In genomic region chr12:80838271-80838670, GRCm38 (mm10) we compare ENCODE assay signal across 19 mouse cellular contexts. TPM values are rescaled to one million over a fixed set of nuclear protein-coding genes. Genes with fewer than 3 reads are reported as not detected.
DNase-seq lines count a peak whose midpoint lies in the region; ATAC-seq and TF ChIP-seq lines count a peak whose summit lies in the region.
"Had no signal": no experiment of that assay in that cellular context is flagged by ENCODE, and none has a peak within 500 bp of the region (broad histone marks: within the 10 kb centered on the region; RNA-seq: fewer than 3 reads in every experiment).

No protein-coding gene starts in this region.

- 0 out of 2 replicates have a peak overlapping the region, but pooled peaks have one; percentile 17 for H3K27ac ChIP-seq in embryonic facial prominence, embryonic 15.5 days (replicated peaks)
- no peak overlapping the region for H3K27ac ChIP-seq in embryonic facial prominence, embryonic 10.5 days (replicated peaks)
- peak overlapping the region; percentile 15 for H3K27ac ChIP-seq in kidney, embryonic 15.5 days
- H3K27ac ChIP-seq in lung, postnatal 0 days (ENCODE audit: low read length) = peak overlapping the region; percentile 54; the same call in 1 of the 2 replicates
- peak overlapping the region; percentile 74 for H3K27ac ChIP-seq in macrophage
- H3K27ac ChIP-seq: forebrain, embryonic 12.5 days; heart, embryonic 13.5 days; hindbrain, embryonic 13.5 days; hindbrain, postnatal 0 days had no signal

- no peaks in the 10 kb centered on the region for H3K27me3 ChIP-seq in embryonic facial prominence, embryonic 15.5 days
- H3K27me3 ChIP-seq in embryonic facial prominence, embryonic 10.5 days (replicated peaks; ENCODE audit: low read depth, poor library complexity, severe bottlenecking) = no peaks in the 10 kb centered on the region
- no peaks in the 10 kb centered on the region for H3K27me3 ChIP-seq in kidney, embryonic 15.5 days
- no peaks in the 10 kb centered on the region for H3K27me3 ChIP-seq in lung, postnatal 0 days (replicated peaks; ENCODE audit: insufficient read depth, low read length)
- H3K27me3 ChIP-seq: forebrain, embryonic 12.5 days; heart, embryonic 13.5 days; hindbrain, embryonic 13.5 days had no signal

- H3K4me1 ChIP-seq in embryonic facial prominence, embryonic 15.5 days = peaks cover 15% of the 10 kb centered on the region; the same call in 1 of the 2 replicates
- H3K4me1 ChIP-seq in embryonic facial prominence, embryonic 10.5 days = peaks cover 1% of the 10 kb centered on the region
- H3K4me1 ChIP-seq in kidney, embryonic 15.5 days = peaks cover 19% of the 10 kb centered on the region
- peaks cover 38% of the 10 kb centered on the region; the same call in 1 of the 2 replicates for H3K4me1 ChIP-seq in lung, postnatal 0 days (ENCODE audit: insufficient read depth, low read depth, low read length)

- H3K9me3 ChIP-seq in embryonic facial prominence, embryonic 15.5 days (replicated peaks) = no peaks in the 10 kb centered on the region
- no peaks in the 10 kb centered on the region for H3K9me3 ChIP-seq in embryonic facial prominence, embryonic 10.5 days
- no peaks in the 10 kb centered on the region for H3K9me3 ChIP-seq in kidney, embryonic 15.5 days (replicated peaks)
- no peaks in the 10 kb centered on the region for H3K9me3 ChIP-seq in lung, postnatal 0 days (ENCODE audit: low read length)
- H3K9me3 ChIP-seq: forebrain, embryonic 12.5 days; heart, embryonic 13.5 days; hindbrain, embryonic 13.5 days had no signal

- H3K79me2 ChIP-seq in macrophage (ENCODE audit: inconsistent target) = peaks cover 93% of the 10 kb centered on the region

- no peak for TF ChIP-seq EP300 in lung, postnatal 0 days (IDR thresholded peaks at IDR 0.05)

- no peak overlapping the region for H3K4me3 ChIP-seq in embryonic facial prominence, embryonic 15.5 days (replicated peaks)
- no peak overlapping the region for H3K4me3 ChIP-seq in embryonic facial prominence, embryonic 10.5 days
- H3K4me3 ChIP-seq in kidney, embryonic 15.5 days (replicated peaks) = no peak overlapping the region
- H3K4me3 ChIP-seq in lung, postnatal 0 days (ENCODE audit: low read depth, low read length) = no peak overlapping the region
- H3K4me3 ChIP-seq in macrophage (ENCODE audit: inconsistent target) = no peak overlapping the region
- H3K4me3 ChIP-seq: forebrain, embryonic 12.5 days; heart, embryonic 13.5 days; hindbrain, embryonic 13.5 days had no signal

- TF ChIP-seq CTCF in lung, postnatal 0 days (IDR thresholded peaks at IDR 0.05) = no peak

- no peaks in the 10 kb centered on the region for H3K36me3 ChIP-seq in embryonic facial prominence, embryonic 15.5 days
- H3K36me3 ChIP-seq in embryonic facial prominence, embryonic 10.5 days (replicated peaks) = no peaks in the 10 kb centered on the region
- H3K36me3 ChIP-seq in kidney, embryonic 15.5 days = no peaks in the 10 kb centered on the region
- H3K36me3 ChIP-seq in lung, postnatal 0 days (ENCODE audit: insufficient read depth, low read length) = no peaks in the 10 kb centered on the region
- no peaks in the 10 kb centered on the region for H3K36me3 ChIP-seq in macrophage (ENCODE audit: inconsistent target)
- H3K36me3 ChIP-seq: forebrain, embryonic 12.5 days; heart, embryonic 13.5 days; hindbrain, embryonic 13.5 days had no signal

- no peak overlapping the region for H3K9ac ChIP-seq in embryonic facial prominence, embryonic 15.5 days
- H3K9ac ChIP-seq in kidney, embryonic 15.5 days = no peak overlapping the region
- no peak overlapping the region for H3K9ac ChIP-seq in lung, postnatal 0 days (replicated peaks; ENCODE audit: low read depth)
- H3K9ac ChIP-seq: forebrain, embryonic 12.5 days; heart, embryonic 13.5 days; hindbrain, embryonic 13.5 days had no signal

- DNase-seq in embryonic facial prominence, embryonic 10.5 days (ENCODE audit: low spot score) = no peak
- DNase-seq in kidney, postnatal 25 days = no peak
- DNase-seq in lung, postnatal 0 days (ENCODE audit: low spot score) = no peak
- DNase-seq in lung, adult 18-20 months = no peak
- DNase-seq: adrenal gland, postnatal 14 days; B cell, adult 2 months; cerebellum, adult 2 months; cerebellum, postnatal 10 days; gastrocnemius, postnatal 10 days had no signal

- ATAC-seq in embryonic facial prominence, embryonic 15.5 days (ENCODE audit: insufficient number of reproducible peaks, low FRiP score, low TSS enrichment, low read depth) = no peak
- ATAC-seq in kidney, embryonic 15.5 days (replicated peaks; ENCODE audit: low FRiP score) = no peak
- no peak for ATAC-seq in lung, postnatal 0 days
- no peak for ATAC-seq in monocyte, adult 5-6 weeks (replicated peaks; ENCODE audit: insufficient number of reproducible peaks, low FRiP score, low TSS enrichment, poor library complexity, severe bottlenecking)
- ATAC-seq: CD4-positive, CD25-positive, alpha-beta regulatory T cell, adult 4 months; forebrain, embryonic 16.5 days; hindbrain, postnatal 0 days had no signal

- H3K4me2 ChIP-seq in embryonic facial prominence, embryonic 15.5 days (replicated peaks) = no peak overlapping the region
- no peak overlapping the region for H3K4me2 ChIP-seq in kidney, embryonic 15.5 days
- no peak overlapping the region for H3K4me2 ChIP-seq in lung, postnatal 0 days (replicated peaks; ENCODE audit: low read depth, low read length)
- H3K4me2 ChIP-seq: forebrain, embryonic 12.5 days; heart, embryonic 13.5 days; hindbrain, embryonic 13.5 days had no signal

RNA-seq across cellular contexts. Expression of gene Susd6, which starts 48.0 kb away (rescaled TPM):
- polyA plus RNA-seq in embryonic facial prominence, embryonic 15.5 days (2015; fragmentation: Nextera tagmentation; extraction: Ambion mirVana) = 18.5 and 18.6 TPM in 2 replicates
- polyA plus RNA-seq in embryonic facial prominence, embryonic 10.5 days (2016; fragmentation: Nextera tagmentation; extraction: Ambion mirVana) = 13.6 and 13.8 TPM in 2 replicates
- 15.2 and 15.6 TPM in 2 replicates for polyA plus RNA-seq in kidney, embryonic 15.5 days (2015; fragmentation: Nextera tagmentation; extraction: Ambion mirVana)
- polyA plus RNA-seq in lung, postnatal 0 days (2015; fragmentation: Nextera tagmentation; extraction: Ambion mirVana) = 26.5 and 34.9 TPM in 2 replicates
- 100 to 1,000 TPM in 21 of 26 experiments, 10 to 100 TPM in 5; 82.5 to 344 (median 177) TPM for total RNA-seq in macrophage (2018; cell fraction: chromatin; rRNA removed)
- 100 to 1,000 TPM in 25 of 26 experiments, 10 to 100 TPM in 1; 98.6 to 237 (median 169) TPM for total RNA-seq in macrophage (2018; cell fraction: cytosol; rRNA removed)
- 100 to 1,000 TPM; 137 to 428 (median 289) TPM for total RNA-seq in macrophage (2018; cell fraction: nucleus; rRNA removed)
- polyA plus RNA-seq in macrophage (2018) = 67.3 to 91.5 TPM (median 72.0 TPM) in 3 replicates
- 49.0 to 81.1 TPM (median 52.5 TPM) in 3 replicates for total RNA-seq in monocyte, adult 5-6 weeks (2017)
